Mouse (Mus musculus): ENCODE measurements around the gene D430041D05Rik. TPM values are rescaled to one million over a fixed set of nuclear protein-coding genes. Genes with fewer than 3 reads are reported as not detected.

Gene D430041D05Rik
- total and polyA plus RNA-seq, 3 experiments, result not detected

DNA sequence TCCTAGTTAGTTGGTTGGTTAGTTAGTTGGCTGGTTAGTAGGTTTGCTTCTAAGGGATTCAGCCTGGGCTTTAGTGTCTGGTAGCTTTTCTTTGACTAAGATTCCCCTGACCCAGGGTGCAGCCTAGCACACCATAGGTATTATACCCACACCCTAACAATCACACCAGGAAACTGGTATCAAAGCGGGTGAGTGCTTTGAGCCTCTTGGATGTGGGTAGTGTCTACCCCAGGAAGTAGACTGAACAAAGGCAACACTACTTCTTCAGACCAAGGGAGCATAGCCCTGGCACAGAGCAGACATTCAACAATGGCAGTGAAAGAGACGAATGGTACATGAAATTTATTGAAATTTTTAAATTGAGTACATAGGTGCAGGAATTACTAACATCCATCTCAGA, 24.9 kb downstream of the D430041D05Rik start:
- in situ Hi-C loops (cut with MboI; ENCODE audit: low pct_ligation_motif_present, low pct_unique_long_range_greater_than_20kb, low sequenced_read_pairs) (no loop called here), dilution Hi-C loops (cut with MboI; ENCODE audit: extremely low pct_ligation_motif_present, extremely low pct_unique_long_range_greater_than_20kb, low sequenced_read_pairs) (no loop called here)
- Histone ChIP-seq H3K27ac (ENCODE audit: insufficient read depth, low read depth) (no peak overlapping the region), H3K9me3 (replicated peaks; ENCODE audit: low read length) (peaks cover 9% of the 10 kb centered on the region), H3K79me2 (replicated peaks; ENCODE audit: control insufficient read depth, extremely low read depth, insufficient read depth, poor library complexity, severe bottlenecking) (no peaks in the 10 kb centered on the region), H3K4me3 (replicated peaks in 1 of 3; ENCODE audit: low read depth in 2 of 3, low read length in 2 of 3, poor library complexity in 1 of 3) (no peak overlapping the region), H3K36me3 (replicated peaks in 1 of 2; ENCODE audit: control insufficient read depth in 1 of 2, insufficient read depth in 1 of 2, low read length in 1 of 2) (no peaks in the 10 kb centered on the region), H3K4me1 (ENCODE audit: control insufficient read depth in 1 of 2, insufficient read depth in 2 of 2) (peaks cover 13 to 19% of the 10 kb centered on the region in 2 experiments), H3K27me3 (replicated peaks) (no peaks in the 10 kb centered on the region), H3K4me2 (ENCODE audit: insufficient read depth, low read depth, poor library complexity, severe bottlenecking) (no peak overlapping the region), H3K9ac (ENCODE audit: insufficient read depth, low read depth) (no peak overlapping the region)
- DNase-seq (ENCODE audit: extremely low read depth), result no peak
- TF ChIP-seq EP300 (IDR thresholded peaks at IDR 0.05; ENCODE audit: low read length) (no peak), JUND (conservative IDR thresholded peaks at IDR 0.05; ENCODE audit: low read depth, low read length) (no peak), CHD1 (IDR thresholded peaks at IDR 0.05; ENCODE audit: low read depth, low read length) (no peak)

DNA sequence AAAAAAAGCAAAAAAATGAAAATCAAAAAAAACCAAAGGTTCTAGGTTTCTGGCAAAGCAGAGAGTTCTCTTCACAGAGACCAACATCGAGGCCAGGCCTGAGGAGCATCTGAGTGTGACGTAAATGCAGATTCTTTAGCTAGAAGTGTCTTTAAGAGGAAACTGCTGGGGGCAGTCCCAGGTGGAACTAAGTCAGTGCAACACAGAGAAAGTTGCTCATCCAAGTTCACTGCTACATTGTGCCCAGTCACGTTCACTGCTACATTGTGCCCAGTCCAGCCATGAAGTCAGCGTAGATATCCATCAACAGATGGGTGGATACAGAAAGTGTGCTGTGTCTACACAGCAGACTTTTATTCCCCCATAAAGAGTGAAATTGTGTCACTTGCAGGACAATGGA, 27.2 kb downstream of the D430041D05Rik start:
- Histone ChIP-seq H3K4me3 (replicated peaks in 1 of 3; ENCODE audit: low read depth in 2 of 3, low read length in 2 of 3, poor library complexity in 1 of 3) (no peak overlapping the region), H3K4me1 (ENCODE audit: control insufficient read depth in 1 of 2, insufficient read depth in 2 of 2) (peaks cover 13 to 19% of the 10 kb centered on the region in 2 experiments), H3K79me2 (replicated peaks; ENCODE audit: control insufficient read depth, extremely low read depth, insufficient read depth, poor library complexity, severe bottlenecking) (no peaks in the 10 kb centered on the region), H3K4me2 (ENCODE audit: insufficient read depth, low read depth, poor library complexity, severe bottlenecking) (0 out of 2 replicates have a peak overlapping the region, but pooled peaks have one; percentile 22), H3K27ac (ENCODE audit: insufficient read depth, low read depth) (no peak overlapping the region), H3K27me3 (replicated peaks) (no peaks in the 10 kb centered on the region), H3K36me3 (replicated peaks in 1 of 2; ENCODE audit: control insufficient read depth in 1 of 2, insufficient read depth in 1 of 2, low read length in 1 of 2) (no peaks in the 10 kb centered on the region), H3K9me3 (replicated peaks; ENCODE audit: low read length) (peaks cover 9% of the 10 kb centered on the region), H3K9ac (ENCODE audit: insufficient read depth, low read depth) (no peak overlapping the region)
- peak; percentile 83 for DNase-seq (ENCODE audit: extremely low read depth)
- dilution Hi-C loops (cut with MboI; ENCODE audit: extremely low pct_ligation_motif_present, extremely low pct_unique_long_range_greater_than_20kb, low sequenced_read_pairs) (no loop called here), in situ Hi-C loops (cut with MboI; ENCODE audit: low pct_ligation_motif_present, low pct_unique_long_range_greater_than_20kb, low sequenced_read_pairs) (no loop called here)
- no peak for TF ChIP-seq HCFC1 (IDR thresholded peaks at IDR 0.05; ENCODE audit: low read depth, low read length)
- no peak for TF ChIP-seq CTCF (conservative IDR thresholded peaks at IDR 0.05 in 1 of 2, IDR thresholded peaks at IDR 0.05 in 1 of 2; ENCODE audit: low read depth in 2 of 2, low read length in 2 of 2)
- no peak for TF ChIP-seq MXI1 (IDR thresholded peaks at IDR 0.05; ENCODE audit: low read depth, low read length)
- no peak for TF ChIP-seq NRF1 (IDR thresholded peaks at IDR 0.05; ENCODE audit: low read depth, low read length)
- peak; percentile 94 for TF ChIP-seq BHLHE40 (IDR thresholded peaks at IDR 0.05; ENCODE audit: low read depth, low read length)
- no peak for TF ChIP-seq USF2 (conservative IDR thresholded peaks at IDR 0.05; ENCODE audit: low read depth, low read length)
- TF ChIP-seq PAX5 (IDR thresholded peaks at IDR 0.05; ENCODE audit: low read length), result no peak
- TF ChIP-seq UBTF (IDR thresholded peaks at IDR 0.05; ENCODE audit: low read depth, low read length), result no peak
- TF ChIP-seq EP300 (IDR thresholded peaks at IDR 0.05; ENCODE audit: low read length), result no peak
- TF ChIP-seq TCF12 (IDR thresholded peaks at IDR 0.05; ENCODE audit: low read depth, low read length), result 0 out of 2 replicates have a peak, but pooled peaks have one; percentile 10
- no peak for TF ChIP-seq POLR2AphosphoS2 (IDR thresholded peaks at IDR 0.05; ENCODE audit: low read depth, low read length)
- TF ChIP-seq TBP (conservative IDR thresholded peaks at IDR 0.05; ENCODE audit: low read depth, low read length), result no peak
- peak; percentile 53; the same call in 1 of the 2 replicates for TF ChIP-seq ZNF384 (IDR thresholded peaks at IDR 0.05; ENCODE audit: low read depth, low read length)
- no peak for TF ChIP-seq RCOR1 (conservative IDR thresholded peaks at IDR 0.05; ENCODE audit: low read depth, low read length)
- no peak for TF ChIP-seq ZKSCAN1 (IDR thresholded peaks at IDR 0.05; ENCODE audit: borderline replicate concordance, low read depth, low read length)
- TF ChIP-seq ZC3H11A (IDR thresholded peaks at IDR 0.05; ENCODE audit: low read depth, low read length), result no peak
- no peak for TF ChIP-seq MAFK (IDR thresholded peaks at IDR 0.05; ENCODE audit: insufficient replicate concordance, low read length)
- TF ChIP-seq CHD2 (IDR thresholded peaks at IDR 0.05; ENCODE audit: low read length), result no peak
- TF ChIP-seq JUND (conservative IDR thresholded peaks at IDR 0.05; ENCODE audit: low read depth, low read length), result no peak
- TF ChIP-seq NELFE (IDR thresholded peaks at IDR 0.05; ENCODE audit: low read depth, low read length), result no peak
- no peak for TF ChIP-seq KAT2A (IDR thresholded peaks at IDR 0.05; ENCODE audit: insufficient replicate concordance, low read length)
- TF ChIP-seq E2F4 (IDR thresholded peaks at IDR 0.05; ENCODE audit: insufficient replicate concordance, low read depth, low read length), result no peak
- TF ChIP-seq MYC (IDR thresholded peaks at IDR 0.05; ENCODE audit: low read depth, low read length), result no peak
- TF ChIP-seq JUN (IDR thresholded peaks at IDR 0.05; ENCODE audit: insufficient read depth, low read depth, low read length), result no peak
- no peak for TF ChIP-seq MAX (IDR thresholded peaks at IDR 0.05; ENCODE audit: low read length)
- no peak for TF ChIP-seq POLR2A (IDR thresholded peaks at IDR 0.05; ENCODE audit: low read depth, low read length)
- no peak; the same call in 1 of the 2 replicates for TF ChIP-seq MAZ (IDR thresholded peaks at IDR 0.05; ENCODE audit: low read depth, low read length)
- TF ChIP-seq CHD1 (IDR thresholded peaks at IDR 0.05; ENCODE audit: low read depth, low read length), result no peak
- TF ChIP-seq SIN3A (IDR thresholded peaks at IDR 0.05; ENCODE audit: low read length), result no peak
- peak; percentile 64 for TF ChIP-seq ETS1 (conservative IDR thresholded peaks at IDR 0.05; ENCODE audit: low read depth, low read length)
- peak; percentile 50; the same call in 1 of the 2 replicates for TF ChIP-seq IRF4 (IDR thresholded peaks at IDR 0.05; ENCODE audit: low read depth, low read length)
- TF ChIP-seq GABPA (IDR thresholded peaks at IDR 0.05; ENCODE audit: insufficient replicate concordance, low read depth, low read length), result no peak
- TF ChIP-seq RAD21 (IDR thresholded peaks at IDR 0.05; ENCODE audit: low read depth, low read length), result no peak
- no peak for TF ChIP-seq ELF1 (IDR thresholded peaks at IDR 0.05; ENCODE audit: low read depth, low read length)
